Mouse (Mus musculus) midbrain, embryonic 10.5 days (tissue): ENCODE measurements around the gene Dnase2b. TPM values are rescaled to one million over a fixed set of nuclear protein-coding genes. Genes with fewer than 3 reads are reported as not detected.

ENCODE experiments used
- DNase-seq: peaks from one replicate; pipeline ENCODE4 v3.0.0-alpha.2; 2017; ENCODE audit warnings: low spot score
- H3K27ac ChIP-seq: fragments of 300-500 bp; sonication (generic); replicated peaks from 2 replicates; pipeline ENCODE4 v1.5.1; 2016; ENCODE audit warnings: mild to moderate bottlenecking
- H3K27me3 ChIP-seq: fragments of 300-500 bp; sonication (generic); 2 replicates; pipeline ENCODE4 v1.6.1; 2016; ENCODE audit warnings: low read depth, mild to moderate bottlenecking; ENCODE audit not compliant: poor library complexity, severe bottlenecking
- H3K36me3 ChIP-seq: fragments of 300-500 bp; sonication (generic); 2 replicates; pipeline ENCODE4 v1.6.1; 2016; ENCODE audit warnings: mild to moderate bottlenecking, moderate library complexity
- H3K4me1 ChIP-seq: fragments of 300-500 bp; sonication (generic); 2 replicates; pipeline ENCODE4 v1.6.1; 2016
- H3K4me3 ChIP-seq: fragments of 300-500 bp; sonication (generic); 2 replicates; pipeline ENCODE4 v1.5.1; 2016; ENCODE audit warnings: mild to moderate bottlenecking, moderate library complexity
- H3K9me3 ChIP-seq: fragments of 300-500 bp; sonication (generic); replicated peaks from 2 replicates; pipeline ENCODE4 v1.6.1; 2016; ENCODE audit warnings: mild to moderate bottlenecking
- WGBS: fragments of 180-500 bp; shearing (Covaris S2); methylation state at CpG from one replicate; pipeline ENCODE4 v1.1.7; 2016; 5-methylcytosine and 5-hydroxymethylcytosine counted together
- polyA plus RNA-seq: library from polyadenylated mRNA; unstranded; fragments of >200 nt; fragmentation: Nextera tagmentation; extraction: Ambion mirVana; gene quantifications from 2 replicates; pipeline ENCODE4 v1.2.1, GENCODE M21; 2016

Gene Dnase2b
- polyA plus RNA-seq, 1 experiment from 2014 or later, result not detected

GRCm38 (mm10) chr3:146607368-146607767 is 8.0 kb downstream of the Dnase2b start:
- no peaks in the 10 kb centered on the region for H3K36me3 ChIP-seq
- H3K27ac ChIP-seq, result no peak overlapping the region
- peaks cover 8% of the 10 kb centered on the region for H3K4me1 ChIP-seq
- 67% methylated on average over 1 of the region's 1 CpGs for WGBS
- H3K9me3 ChIP-seq, result no peaks in the 10 kb centered on the region
- DNase-seq, result no peak
- H3K4me3 ChIP-seq, result no peak overlapping the region
- H3K27me3 ChIP-seq, result no peaks in the 10 kb centered on the region

- no peaks in the 10 kb centered on the region for H3K36me3 ChIP-seq
- H3K27ac ChIP-seq, result no peak overlapping the region
- H3K4me1 ChIP-seq, result peaks cover 8% of the 10 kb centered on the region
- 90% methylated on average over 9 of the region's 9 CpGs for WGBS
- no peak overlapping the region for H3K4me3 ChIP-seq
- no peaks in the 10 kb centered on the region for H3K9me3 ChIP-seq
- H3K27me3 ChIP-seq, result no peaks in the 10 kb centered on the region
- DNase-seq, result no peak
Measured at GRCm38 (mm10) chr3:146604647-146605046, 10.7 kb downstream of the Dnase2b start.

GRCm38 (mm10) chr3:146602531-146602930 is 12.9 kb downstream of the Dnase2b start:
- WGBS, result 92% methylated on average over 3 of the region's 3 CpGs
- Histone ChIP-seq H3K4me1 (peaks cover 6% of the 10 kb centered on the region), H3K27ac (no peak overlapping the region), H3K36me3 (no peaks in the 10 kb centered on the region), H3K27me3 (no peaks in the 10 kb centered on the region), H3K9me3 (no peaks in the 10 kb centered on the region), H3K4me3 (no peak overlapping the region)
- DNase-seq, result no peak

- Histone ChIP-seq H3K36me3 (no peaks in the 10 kb centered on the region), H3K4me1 (no peaks in the 10 kb centered on the region), H3K9me3 (no peaks in the 10 kb centered on the region), H3K27ac (no peak overlapping the region), H3K4me3 (no peak overlapping the region), H3K27me3 (no peaks in the 10 kb centered on the region)
- WGBS, result 86% methylated on average over 2 of the region's 2 CpGs
- no peak for DNase-seq
Measured at GRCm38 (mm10) chr3:146601205-146601604, 14.2 kb downstream of the Dnase2b start.

- no peak for DNase-seq
- Histone ChIP-seq H3K27me3 (no peaks in the 10 kb centered on the region), H3K4me1 (no peaks in the 10 kb centered on the region), H3K27ac (no peak overlapping the region), H3K9me3 (no peaks in the 10 kb centered on the region), H3K36me3 (no peaks in the 10 kb centered on the region), H3K4me3 (no peak overlapping the region)
- 91% methylated on average over 6 of the region's 6 CpGs for WGBS
Measured at GRCm38 (mm10) chr3:146599198-146599900, 16.0 kb downstream of the Dnase2b start.

- no peaks in the 10 kb centered on the region for H3K36me3 ChIP-seq
- no peak overlapping the region for H3K27ac ChIP-seq
- H3K9me3 ChIP-seq, result no peaks in the 10 kb centered on the region
- no peaks in the 10 kb centered on the region for H3K27me3 ChIP-seq
- no peak overlapping the region for H3K4me3 ChIP-seq
- no peak for DNase-seq
- WGBS, result 90% methylated on average over 6 of the region's 6 CpGs
- H3K4me1 ChIP-seq, result no peaks in the 10 kb centered on the region
Measured at GRCm38 (mm10) chr3:146598411-146598810, 17.0 kb downstream of the Dnase2b start.

- Histone ChIP-seq H3K9me3 (no peaks in the 10 kb centered on the region), H3K4me3 (no peak overlapping the region), H3K4me1 (no peaks in the 10 kb centered on the region), H3K36me3 (no peaks in the 10 kb centered on the region), H3K27ac (no peak overlapping the region), H3K27me3 (no peaks in the 10 kb centered on the region)
- no peak for DNase-seq
- 91% methylated on average over 7 of the region's 7 CpGs for WGBS
Measured at GRCm38 (mm10) chr3:146596864-146597263, 18.5 kb downstream of the Dnase2b start.

- H3K27me3 ChIP-seq, result no peaks in the 10 kb centered on the region
- 92% methylated on average over 8 of the region's 8 CpGs for WGBS
- no peaks in the 10 kb centered on the region for H3K36me3 ChIP-seq
- no peak overlapping the region for H3K4me3 ChIP-seq
- no peak overlapping the region for H3K27ac ChIP-seq
- H3K9me3 ChIP-seq, result no peaks in the 10 kb centered on the region
- DNase-seq, result no peak
- H3K4me1 ChIP-seq, result no peaks in the 10 kb centered on the region
Measured at GRCm38 (mm10) chr3:146596387-146596786, 19.0 kb downstream of the Dnase2b start.

GRCm38 (mm10) chr3:146595440-146595839 is 20.0 kb downstream of the Dnase2b start:
- no peak overlapping the region for H3K27ac ChIP-seq
- H3K27me3 ChIP-seq, result no peaks in the 10 kb centered on the region
- H3K9me3 ChIP-seq, result no peaks in the 10 kb centered on the region
- H3K4me3 ChIP-seq, result no peak overlapping the region
- no peaks in the 10 kb centered on the region for H3K36me3 ChIP-seq
- DNase-seq, result no peak
- 88% methylated on average over 6 of the region's 6 CpGs for WGBS
- no peaks in the 10 kb centered on the region for H3K4me1 ChIP-seq

- Histone ChIP-seq H3K9me3 (no peaks in the 10 kb centered on the region), H3K4me3 (no peak overlapping the region), H3K27me3 (no peaks in the 10 kb centered on the region), H3K4me1 (no peaks in the 10 kb centered on the region), H3K36me3 (no peaks in the 10 kb centered on the region), H3K27ac (no peak overlapping the region)
- DNase-seq, result no peak
- WGBS, result 78% methylated on average over 2 of the region's 2 CpGs
Measured at GRCm38 (mm10) chr3:146591601-146592000, 23.8 kb downstream of the Dnase2b start.

GRCm38 (mm10) chr3:146591159-146591558 is 24.2 kb downstream of the Dnase2b start:
- H3K36me3 ChIP-seq, result no peaks in the 10 kb centered on the region
- no peaks in the 10 kb centered on the region for H3K27me3 ChIP-seq
- no peak overlapping the region for H3K4me3 ChIP-seq
- no peak for DNase-seq
- no peaks in the 10 kb centered on the region for H3K4me1 ChIP-seq
- H3K9me3 ChIP-seq, result no peaks in the 10 kb centered on the region
- 80% methylated on average over 7 of the region's 7 CpGs for WGBS
- H3K27ac ChIP-seq, result no peak overlapping the region

GRCm38 (mm10) chr3:146589523-146589922 is 25.9 kb downstream of the Dnase2b start:
- WGBS, result 90% methylated on average over 6 of the region's 6 CpGs
- DNase-seq, result no peak
- Histone ChIP-seq H3K27ac (no peak overlapping the region), H3K4me3 (no peak overlapping the region), H3K4me1 (no peaks in the 10 kb centered on the region), H3K36me3 (no peaks in the 10 kb centered on the region), H3K27me3 (no peaks in the 10 kb centered on the region), H3K9me3 (no peaks in the 10 kb centered on the region)

- no peaks in the 10 kb centered on the region for H3K27me3 ChIP-seq
- no peaks in the 10 kb centered on the region for H3K4me1 ChIP-seq
- 96% methylated on average over 14 of the region's 14 CpGs for WGBS
- DNase-seq, result no peak
- H3K9me3 ChIP-seq, result no peaks in the 10 kb centered on the region
- no peak overlapping the region for H3K4me3 ChIP-seq
- H3K36me3 ChIP-seq, result no peaks in the 10 kb centered on the region
- no peak overlapping the region for H3K27ac ChIP-seq
Measured at GRCm38 (mm10) chr3:146586616-146587015, 28.8 kb downstream of the Dnase2b start.

GRCm38 (mm10) chr3:146583908-146584307 is 31.5 kb downstream of the Dnase2b start:
- H3K36me3 ChIP-seq, result no peaks in the 10 kb centered on the region
- no peak overlapping the region for H3K4me3 ChIP-seq
- 78% methylated on average over 5 of the region's 5 CpGs for WGBS
- no peaks in the 10 kb centered on the region for H3K27me3 ChIP-seq
- H3K27ac ChIP-seq, result no peak overlapping the region
- H3K4me1 ChIP-seq, result no peaks in the 10 kb centered on the region
- H3K9me3 ChIP-seq, result no peaks in the 10 kb centered on the region
- DNase-seq, result no peak
